Mouse (Mus musculus): ENCODE data around the gene Meiob. TPM values are rescaled to one million over a fixed set of nuclear protein-coding genes. Genes with fewer than 3 reads are reported as not detected.

Gene Meiob
- under 1 TPM in 1 of 4 experiments, not detected in 3; 0.19 TPM for total RNA-seq (2022)

GRCm38 (mm10) chr17:24803952-24804951 lies at the start of gene Meiob:
TSS of gene Meiob (plus strand) at chr17:24804289.
- DNase-seq (ENCODE audit: low spot score), result peak; percentile 13

GRCm38 (mm10) chr17:24757394-24757793 lies 46.7 kb upstream of the Meiob start:
- DNase-seq (ENCODE audit: low spot score), result no peak

GRCm38 (mm10) chr17:24761121-24761520 lies 43.0 kb upstream of the Meiob start:
- no peak for DNase-seq (ENCODE audit: low spot score)

- DNase-seq (ENCODE audit: low spot score), result no peak
Measured at GRCm38 (mm10) chr17:24765016-24765905, 38.8 kb upstream of the Meiob start.

GRCm38 (mm10) chr17:24766266-24766875 lies 37.7 kb upstream of the Meiob start:
- no peak for DNase-seq (ENCODE audit: low spot score)

GRCm38 (mm10) chr17:24769146-24769545 lies 34.9 kb upstream of the Meiob start:
- DNase-seq (ENCODE audit: low spot score), result no peak

GRCm38 (mm10) chr17:24773241-24773640 lies 30.8 kb upstream of the Meiob start:
- no peak for DNase-seq (ENCODE audit: low spot score)

GRCm38 (mm10) chr17:24775173-24775572 lies 28.9 kb upstream of the Meiob start:
- DNase-seq (ENCODE audit: low spot score), result no peak

GRCm38 (mm10) chr17:24777073-24777472 lies 27.0 kb upstream of the Meiob start:
- DNase-seq (ENCODE audit: low spot score), result no peak

- no peak for DNase-seq (ENCODE audit: low spot score)
Measured at GRCm38 (mm10) chr17:24780821-24781220, 23.3 kb upstream of the Meiob start.

- no peak for DNase-seq (ENCODE audit: low spot score)
Measured at GRCm38 (mm10) chr17:24792190-24792589, 11.9 kb upstream of the Meiob start.

GRCm38 (mm10) chr17:24794791-24795190 lies 9.3 kb upstream of the Meiob start:
- DNase-seq (ENCODE audit: low spot score), result peak; percentile 11

- no peak for DNase-seq (ENCODE audit: low spot score)
Measured at GRCm38 (mm10) chr17:24796969-24797368, 7.1 kb upstream of the Meiob start.

- no peak for DNase-seq (ENCODE audit: low spot score)
Measured at GRCm38 (mm10) chr17:24798229-24798628, 5.9 kb upstream of the Meiob start.

GRCm38 (mm10) chr17:24799476-24799875 lies 4.6 kb upstream of the Meiob start:
- no peak for DNase-seq (ENCODE audit: low spot score)

- no peak for DNase-seq (ENCODE audit: low spot score)
Measured at GRCm38 (mm10) chr17:24800524-24800923, 3.6 kb upstream of the Meiob start.

GRCm38 (mm10) chr17:24811211-24811610 lies 7.1 kb downstream of the Meiob start:
- DNase-seq (ENCODE audit: low spot score), result no peak

- no peak for DNase-seq (ENCODE audit: low spot score)
Measured at GRCm38 (mm10) chr17:24812215-24812614, 8.1 kb downstream of the Meiob start.

GRCm38 (mm10) chr17:24815256-24815655 lies 11.2 kb downstream of the Meiob start:
- no peak for DNase-seq (ENCODE audit: low spot score)

GRCm38 (mm10) chr17:24817503-24817902 lies 13.4 kb downstream of the Meiob start:
- no peak for DNase-seq (ENCODE audit: low spot score)

GRCm38 (mm10) chr17:24818172-24818571 lies 14.1 kb downstream of the Meiob start:
- no peak for DNase-seq (ENCODE audit: low spot score)

- DNase-seq (ENCODE audit: low spot score), result no peak
Measured at GRCm38 (mm10) chr17:24819469-24819868, 15.4 kb downstream of the Meiob start.
